Mouse (Mus musculus): ENCODE measurements around the gene Grk5. TPM values are rescaled to one million over a fixed set of nuclear protein-coding genes. Genes with fewer than 3 reads are reported as not detected.

Gene Grk5
- polyA plus RNA-seq, 1 experiment from 2014 or later, result 0.72 TPM

- no peak for ATAC-seq (ENCODE audit: low read depth)
- no peak overlapping the region for H3K4me2 ChIP-seq (ENCODE audit: low read depth, low read length)
- 41% methylated on average over 1 of the region's 1 CpGs for WGBS (ENCODE audit: insufficient replicate concordance)
- no peaks in the 10 kb centered on the region for H3K27me3 ChIP-seq (ENCODE audit: control insufficient read depth, insufficient read depth, low read depth, low read length)
- no peak overlapping the region for H3K9ac ChIP-seq (ENCODE audit: low read depth, low read length)
- no peak overlapping the region for H3K27ac ChIP-seq (ENCODE audit: low read length)
- no peak overlapping the region for H3K4me3 ChIP-seq (ENCODE audit: low read depth, low read length)
- no peaks in the 10 kb centered on the region for H3K9me3 ChIP-seq (replicated peaks; ENCODE audit: control insufficient read depth, low read length)
- H3K36me3 ChIP-seq (ENCODE audit: control insufficient read depth, insufficient read depth), result no peaks in the 10 kb centered on the region
- no peaks in the 10 kb centered on the region for H3K4me1 ChIP-seq (ENCODE audit: control insufficient read depth, low read depth, low read length)
These were observed 128.1 kb downstream of the Grk5 start for GRCm38 (mm10) chr19:61017477-61018266.

GRCm38 (mm10) chr19:61021502-61021901, 132.0 kb downstream of the Grk5 start:
- WGBS (ENCODE audit: insufficient replicate concordance), result 48% methylated on average over 2 of the region's 2 CpGs
- H3K27me3 ChIP-seq (ENCODE audit: control insufficient read depth, insufficient read depth, low read depth, low read length), result no peaks in the 10 kb centered on the region
- no peak overlapping the region for H3K9ac ChIP-seq (ENCODE audit: low read depth, low read length)
- no peak overlapping the region for H3K4me2 ChIP-seq (ENCODE audit: low read depth, low read length)
- H3K36me3 ChIP-seq (ENCODE audit: control insufficient read depth, insufficient read depth), result no peaks in the 10 kb centered on the region
- H3K9me3 ChIP-seq (replicated peaks; ENCODE audit: control insufficient read depth, low read length), result no peaks in the 10 kb centered on the region
- H3K4me1 ChIP-seq (ENCODE audit: control insufficient read depth, low read depth, low read length), result no peaks in the 10 kb centered on the region
- ATAC-seq (ENCODE audit: low read depth), result no peak
- no peak overlapping the region for H3K27ac ChIP-seq (ENCODE audit: low read length)
- no peak overlapping the region for H3K4me3 ChIP-seq (ENCODE audit: low read depth, low read length)

- no peak for ATAC-seq (ENCODE audit: low read depth)
- no peak overlapping the region for H3K27ac ChIP-seq (ENCODE audit: low read length)
- 60% methylated on average over 3 of the region's 3 CpGs for WGBS (ENCODE audit: insufficient replicate concordance)
- H3K9me3 ChIP-seq (replicated peaks; ENCODE audit: control insufficient read depth, low read length), result no peaks in the 10 kb centered on the region
- no peaks in the 10 kb centered on the region for H3K4me1 ChIP-seq (ENCODE audit: control insufficient read depth, low read depth, low read length)
- H3K36me3 ChIP-seq (ENCODE audit: control insufficient read depth, insufficient read depth), result no peaks in the 10 kb centered on the region
- no peak overlapping the region for H3K9ac ChIP-seq (ENCODE audit: low read depth, low read length)
- no peak overlapping the region for H3K4me3 ChIP-seq (ENCODE audit: low read depth, low read length)
- no peak overlapping the region for H3K4me2 ChIP-seq (ENCODE audit: low read depth, low read length)
- no peaks in the 10 kb centered on the region for H3K27me3 ChIP-seq (ENCODE audit: control insufficient read depth, insufficient read depth, low read depth, low read length)
These were observed 132.5 kb downstream of the Grk5 start for GRCm38 (mm10) chr19:61021939-61022566.

- Histone ChIP-seq H3K4me2 (ENCODE audit: low read depth, low read length) (no peak overlapping the region), H3K27me3 (ENCODE audit: control insufficient read depth, insufficient read depth, low read depth, low read length) (no peaks in the 10 kb centered on the region), H3K4me3 (ENCODE audit: low read depth, low read length) (no peak overlapping the region), H3K4me1 (ENCODE audit: control insufficient read depth, low read depth, low read length) (no peaks in the 10 kb centered on the region), H3K27ac (ENCODE audit: low read length) (no peak overlapping the region), H3K9me3 (replicated peaks; ENCODE audit: control insufficient read depth, low read length) (no peaks in the 10 kb centered on the region), H3K9ac (ENCODE audit: low read depth, low read length) (no peak overlapping the region), H3K36me3 (ENCODE audit: control insufficient read depth, insufficient read depth) (no peaks in the 10 kb centered on the region)
- WGBS (ENCODE audit: insufficient replicate concordance), result 15% methylated on average over 2 of the region's 2 CpGs
- no peak for ATAC-seq (ENCODE audit: low read depth)
These were observed 142.0 kb downstream of the Grk5 start for GRCm38 (mm10) chr19:61031570-61031969.

- Histone ChIP-seq H3K9me3 (replicated peaks; ENCODE audit: control insufficient read depth, low read length) (no peaks in the 10 kb centered on the region), H3K36me3 (ENCODE audit: control insufficient read depth, insufficient read depth) (no peaks in the 10 kb centered on the region), H3K4me2 (ENCODE audit: low read depth, low read length) (no peak overlapping the region), H3K4me3 (ENCODE audit: low read depth, low read length) (no peak overlapping the region), H3K4me1 (ENCODE audit: control insufficient read depth, low read depth, low read length) (no peaks in the 10 kb centered on the region), H3K27me3 (ENCODE audit: control insufficient read depth, insufficient read depth, low read depth, low read length) (no peaks in the 10 kb centered on the region), H3K27ac (ENCODE audit: low read length) (no peak overlapping the region), H3K9ac (ENCODE audit: low read depth, low read length) (no peak overlapping the region)
- no peak for ATAC-seq (ENCODE audit: low read depth)
These were observed 149.6 kb downstream of the Grk5 start for GRCm38 (mm10) chr19:61039151-61039550.

GRCm38 (mm10) chr19:61048646-61049045, 159.1 kb downstream of the Grk5 start:
- H3K4me1 ChIP-seq (ENCODE audit: control insufficient read depth, low read depth, low read length), result no peaks in the 10 kb centered on the region
- H3K27me3 ChIP-seq (ENCODE audit: control insufficient read depth, insufficient read depth, low read depth, low read length), result no peaks in the 10 kb centered on the region
- no peaks in the 10 kb centered on the region for H3K9me3 ChIP-seq (replicated peaks; ENCODE audit: control insufficient read depth, low read length)
- H3K36me3 ChIP-seq (ENCODE audit: control insufficient read depth, insufficient read depth), result no peaks in the 10 kb centered on the region
- 69% methylated on average over 2 of the region's 2 CpGs for WGBS (ENCODE audit: insufficient replicate concordance)
- H3K4me2 ChIP-seq (ENCODE audit: low read depth, low read length), result no peak overlapping the region
- no peak for ATAC-seq (ENCODE audit: low read depth)
- H3K4me3 ChIP-seq (ENCODE audit: low read depth, low read length), result no peak overlapping the region
- H3K9ac ChIP-seq (ENCODE audit: low read depth, low read length), result no peak overlapping the region
- H3K27ac ChIP-seq (ENCODE audit: low read length), result no peak overlapping the region

- no peak for ATAC-seq (ENCODE audit: low read depth)
- Histone ChIP-seq H3K4me3 (ENCODE audit: low read depth, low read length) (no peak overlapping the region), H3K4me2 (ENCODE audit: low read depth, low read length) (no peak overlapping the region), H3K36me3 (ENCODE audit: control insufficient read depth, insufficient read depth) (no peaks in the 10 kb centered on the region), H3K4me1 (ENCODE audit: control insufficient read depth, low read depth, low read length) (no peaks in the 10 kb centered on the region), H3K27ac (ENCODE audit: low read length) (no peak overlapping the region), H3K27me3 (ENCODE audit: control insufficient read depth, insufficient read depth, low read depth, low read length) (no peaks in the 10 kb centered on the region), H3K9me3 (replicated peaks; ENCODE audit: control insufficient read depth, low read length) (no peaks in the 10 kb centered on the region), H3K9ac (ENCODE audit: low read depth, low read length) (no peak overlapping the region)
- WGBS (ENCODE audit: insufficient replicate concordance), result 45% methylated on average over 1 of the region's 1 CpGs
These were observed 159.9 kb downstream of the Grk5 start for GRCm38 (mm10) chr19:61049413-61049812.

- 73% methylated on average over 1 of the region's 1 CpGs for WGBS (ENCODE audit: insufficient replicate concordance)
- H3K9me3 ChIP-seq (replicated peaks; ENCODE audit: control insufficient read depth, low read length), result no peaks in the 10 kb centered on the region
- no peak overlapping the region for H3K9ac ChIP-seq (ENCODE audit: low read depth, low read length)
- ATAC-seq (ENCODE audit: low read depth), result no peak
- no peaks in the 10 kb centered on the region for H3K4me1 ChIP-seq (ENCODE audit: control insufficient read depth, low read depth, low read length)
- H3K36me3 ChIP-seq (ENCODE audit: control insufficient read depth, insufficient read depth), result no peaks in the 10 kb centered on the region
- H3K4me2 ChIP-seq (ENCODE audit: low read depth, low read length), result no peak overlapping the region
- no peak overlapping the region for H3K27ac ChIP-seq (ENCODE audit: low read length)
- H3K4me3 ChIP-seq (ENCODE audit: low read depth, low read length), result no peak overlapping the region
- no peaks in the 10 kb centered on the region for H3K27me3 ChIP-seq (ENCODE audit: control insufficient read depth, insufficient read depth, low read depth, low read length)
These were observed 161.6 kb downstream of the Grk5 start for GRCm38 (mm10) chr19:61051151-61051550.

- H3K4me2 ChIP-seq (ENCODE audit: low read depth, low read length), result no peak overlapping the region
- H3K4me1 ChIP-seq (ENCODE audit: control insufficient read depth, low read depth, low read length), result peaks cover 2% of the 10 kb centered on the region
- H3K9ac ChIP-seq (ENCODE audit: low read depth, low read length), result no peak overlapping the region
- no peak for ATAC-seq (ENCODE audit: low read depth)
- H3K36me3 ChIP-seq (ENCODE audit: control insufficient read depth, insufficient read depth), result no peaks in the 10 kb centered on the region
- H3K27ac ChIP-seq (ENCODE audit: low read length), result no peak overlapping the region
- no peak overlapping the region for H3K4me3 ChIP-seq (ENCODE audit: low read depth, low read length)
- H3K9me3 ChIP-seq (replicated peaks; ENCODE audit: control insufficient read depth, low read length), result no peaks in the 10 kb centered on the region
- no peaks in the 10 kb centered on the region for H3K27me3 ChIP-seq (ENCODE audit: control insufficient read depth, insufficient read depth, low read depth, low read length)
These were observed 162.5 kb downstream of the Grk5 start for GRCm38 (mm10) chr19:61052008-61052407.

Data from liver, embryonic 16.5 days (tissue).